Mouse (Mus musculus) limb, embryonic 14.5 days (tissue): ENCODE results near the gene Wfdc16. TPM values are rescaled to one million over a fixed set of nuclear protein-coding genes. Genes with fewer than 3 reads are reported as not detected.

ENCODE experiments used
- ATAC-seq: fragments of 200-750 bp; cut with Nextera tagmentation; 2 replicates; pipeline ENCODE4 v1.8.0; 2017; ENCODE audit warnings: low read depth, moderate number of reproducible peaks, moderate TSS enrichment; ENCODE audit not compliant: low FRiP score
- DNase-seq: peaks from one replicate; pipeline ENCODE4 v3.0.0-alpha.2; 2015; ENCODE audit warnings: low spot score
- H3K27ac ChIP-seq: fragments of 300-500 bp; sonication (generic); replicated peaks from 2 replicates; pipeline ENCODE4 v1.5.1; 2014; ENCODE audit warnings: low read depth, mild to moderate bottlenecking, low read length, moderate library complexity, mixed read lengths
- H3K27me3 ChIP-seq: fragments of 300-500 bp; sonication (generic); 2 replicates; pipeline ENCODE4 v1.6.1; 2014; ENCODE audit warnings: low read length, mixed read lengths; ENCODE audit not compliant: control insufficient read depth, insufficient read depth
- H3K36me3 ChIP-seq: fragments of 300-500 bp; sonication (generic); 2 replicates; pipeline ENCODE4 v1.6.1; 2014; ENCODE audit warnings: mild to moderate bottlenecking, low read length, moderate library complexity, mixed read lengths; ENCODE audit not compliant: control insufficient read depth, insufficient read depth
- H3K4me1 ChIP-seq: fragments of 300-500 bp; sonication (generic); 2 replicates; pipeline ENCODE4 v1.6.1; 2014; ENCODE audit warnings: antibody characterized with exemption, low read length, mixed read lengths; ENCODE audit not compliant: control insufficient read depth, insufficient read depth
- H3K4me2 ChIP-seq: fragments of 300-500 bp; sonication (generic); replicated peaks from 2 replicates; pipeline ENCODE4 v1.6.1; 2014; ENCODE audit warnings: low read depth, mild to moderate bottlenecking, low read length, moderate library complexity; ENCODE audit not compliant: severe bottlenecking
- H3K4me3 ChIP-seq: fragments of 300-500 bp; sonication (generic); replicated peaks from 2 replicates; pipeline ENCODE4 v1.5.1; 2014; ENCODE audit warnings: low read length
- H3K9ac ChIP-seq: fragments of 300-500 bp; sonication (generic); 2 replicates; pipeline ENCODE4 v1.6.1; 2014; ENCODE audit warnings: mild to moderate bottlenecking, low read depth, low read length, moderate library complexity; ENCODE audit not compliant: severe bottlenecking
- H3K9me3 ChIP-seq: fragments of 300-500 bp; sonication (generic); 2 replicates; pipeline ENCODE4 v1.6.1; 2016; ENCODE audit warnings: low read length; ENCODE audit not compliant: control insufficient read depth
- POLR2A ChIP-seq: fragments of 200-500 bp; IDR thresholded peaks from 2 replicates; pipeline ENCODE4 v1.8.0; 2012; ENCODE audit warnings: inconsistent platforms, mild to moderate bottlenecking, moderate library complexity, borderline replicate concordance; ENCODE audit not compliant: insufficient read depth, insufficient read length; ENCODE audit errors: extremely low read depth
- WGBS: fragments of 180-500 bp; shearing (Covaris S2); extraction: QIAGEN DNeasy Blood & Tissue Kit; methylation state at CpG from one replicate; pipeline ENCODE4 v1.1.7; 2014; 5-methylcytosine and 5-hydroxymethylcytosine counted together
- polyA plus RNA-seq, 2 experiments: library from polyadenylated mRNA; depleted of rRNA in 1 of 2; stranded (reverse) in 1 of 2; unstranded in 1 of 2; fragments of >200 nt; fragmentation: Nextera tagmentation in 1 of 2; extraction: Ambion mirVana in 1 of 2; gene quantifications; 2 replicates each; pipeline versions ENCODE4 v1.2.1 to v1.2.3; 2012 to 2014

The Wfdc16 gene
- polyA plus RNA-seq, 2 experiments: not detected

GRCm38 (mm10) chr2:164655858-164656257, 17.3 kb upstream of the Wfdc16 start, which contains the start of gene Wfdc10:
Wfdc10 (plus strand) TSS chr2:164656046.
- Histone ChIP-seq H3K4me3 (no peak within 1 kb of the TSS), H3K4me1 (no peaks in the 10 kb centered on the region), H3K9me3 (no peaks in the 10 kb centered on the region), H3K4me2 (no peak within 1 kb of the TSS), H3K27ac (no peak within 1 kb of the TSS), H3K9ac (no peak within 1 kb of the TSS), H3K27me3 (no peaks in the 10 kb centered on the region), H3K36me3 (no peaks in the 10 kb centered on the region)
- ATAC-seq: no peak
- DNase-seq: peak; percentile 36
- 18% methylated on average over 11 of the region's 11 CpGs for WGBS
- TF ChIP-seq POLR2A: no peak

DNA sequence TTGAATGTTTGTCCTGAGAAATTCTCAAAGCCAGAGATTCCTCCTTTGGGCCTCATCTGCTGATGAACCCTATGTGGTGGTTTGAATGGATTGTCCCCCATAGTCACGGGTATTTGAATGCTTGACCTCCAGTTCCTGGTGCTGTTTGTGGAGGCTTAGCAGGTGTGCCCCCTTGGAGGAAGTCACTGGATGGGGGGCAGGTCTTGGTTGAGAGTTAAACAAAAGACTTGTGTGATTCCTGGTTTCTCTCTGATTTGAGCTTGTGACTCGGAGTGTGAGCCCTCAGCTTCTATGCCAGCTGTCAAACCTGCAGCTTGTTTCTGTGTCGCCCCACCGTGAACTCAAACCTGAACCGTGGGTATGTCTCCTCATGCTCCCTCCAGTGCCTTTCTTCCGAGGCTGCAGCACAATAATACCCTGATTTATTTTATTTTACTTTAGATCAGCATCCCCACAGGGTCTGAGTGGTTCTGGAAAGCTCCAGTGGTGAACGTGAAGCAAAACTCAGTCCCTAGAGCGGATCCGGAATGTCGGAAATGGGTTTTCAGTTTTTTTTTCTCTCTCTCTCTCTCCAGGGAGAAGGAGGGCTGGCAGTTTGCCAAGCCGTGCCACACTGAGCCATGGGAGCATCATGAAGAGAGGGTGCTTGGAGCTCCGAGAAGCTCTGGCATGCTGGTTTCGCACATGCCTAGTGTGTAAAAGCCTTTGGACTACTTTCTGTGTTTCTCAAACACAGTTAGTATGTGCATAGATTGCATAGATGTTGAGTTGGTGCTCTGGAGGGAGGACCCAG, 3.5 kb upstream of the Wfdc16 start:
- H3K9me3 ChIP-seq: no peaks in the 10 kb centered on the region
- no peak overlapping the region for H3K9ac ChIP-seq
- TF ChIP-seq POLR2A: no peak
- H3K27ac ChIP-seq: no peak overlapping the region
- no peaks in the 10 kb centered on the region for H3K36me3 ChIP-seq
- no peaks in the 10 kb centered on the region for H3K4me1 ChIP-seq
- H3K4me2 ChIP-seq: no peak overlapping the region
- 82% methylated on average over 13 of the region's 13 CpGs for WGBS
- DNase-seq: no peak
- no peak overlapping the region for H3K4me3 ChIP-seq
- ATAC-seq: no peak
- H3K27me3 ChIP-seq: no peaks in the 10 kb centered on the region

- H3K4me3 ChIP-seq: no peak overlapping the region
- no peak overlapping the region for H3K9ac ChIP-seq
- DNase-seq (no peak), ATAC-seq (no peak)
- no peak for TF ChIP-seq POLR2A
- 64% methylated on average over 7 of the region's 7 CpGs for WGBS
- H3K4me2 ChIP-seq: no peak overlapping the region
- H3K27me3 ChIP-seq: no peaks in the 10 kb centered on the region
- no peaks in the 10 kb centered on the region for H3K36me3 ChIP-seq
- no peaks in the 10 kb centered on the region for H3K9me3 ChIP-seq
- H3K4me1 ChIP-seq: no peaks in the 10 kb centered on the region
- no peak overlapping the region for H3K27ac ChIP-seq
These were observed 2.5 kb upstream of the Wfdc16 start for GRCm38 (mm10) chr2:164641129-164641528.

DNA sequence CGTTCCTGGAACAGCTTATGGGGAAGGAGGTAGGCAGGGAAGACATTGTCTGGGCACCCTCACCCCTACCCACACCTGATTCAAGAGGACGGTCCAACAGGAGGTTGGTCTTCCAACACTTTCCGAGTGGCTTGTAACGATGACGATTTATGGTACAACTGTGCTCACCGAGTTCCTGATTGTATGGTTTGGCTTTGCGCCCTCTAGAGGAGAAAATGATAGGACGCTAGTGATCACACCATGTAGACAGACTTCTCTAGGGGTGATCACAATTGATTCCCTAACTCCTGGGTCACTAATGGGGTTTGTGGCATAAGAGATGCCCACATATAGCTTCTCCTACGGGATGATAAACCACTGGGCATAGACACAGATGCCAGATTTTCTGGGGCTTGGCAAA, 3.3 kb downstream of the Wfdc16 start:
- TF ChIP-seq POLR2A: no peak
- no peak for DNase-seq
- ATAC-seq: no peak
- no peaks in the 10 kb centered on the region for H3K4me1 ChIP-seq
- no peak overlapping the region for H3K4me2 ChIP-seq
- 79% methylated on average over 9 of the region's 9 CpGs for WGBS
- H3K4me3 ChIP-seq: no peak overlapping the region
- no peaks in the 10 kb centered on the region for H3K27me3 ChIP-seq
- no peaks in the 10 kb centered on the region for H3K9me3 ChIP-seq
- no peak overlapping the region for H3K27ac ChIP-seq
- no peaks in the 10 kb centered on the region for H3K36me3 ChIP-seq
- H3K9ac ChIP-seq: no peak overlapping the region

DNA sequence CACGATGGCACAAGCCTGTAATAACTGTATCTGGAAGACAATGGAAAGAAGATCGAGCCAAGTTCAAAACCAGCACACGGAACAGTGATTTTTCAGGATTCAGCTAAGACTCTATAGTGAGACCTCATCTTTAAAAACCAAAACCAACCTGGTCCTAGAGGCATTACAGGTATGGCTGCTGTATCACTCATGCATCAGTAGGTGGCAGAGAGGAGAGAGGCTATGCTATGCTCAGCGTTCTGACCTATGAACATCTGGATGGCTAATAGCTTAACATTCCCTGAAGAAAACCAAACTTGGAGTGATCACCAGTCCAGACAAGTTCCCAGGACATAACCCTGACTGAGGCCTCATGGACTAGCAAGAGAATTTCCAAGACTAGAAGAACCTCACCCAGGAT, 16.8 kb downstream of the Wfdc16 start:
- DNase-seq (no peak), ATAC-seq (no peak)
- no peak overlapping the region for H3K27ac ChIP-seq
- H3K4me1 ChIP-seq: no peaks in the 10 kb centered on the region
- 82% methylated on average over 4 of the region's 4 CpGs for WGBS
- no peak overlapping the region for H3K9ac ChIP-seq
- H3K27me3 ChIP-seq: no peaks in the 10 kb centered on the region; the same call in 1 of the 2 replicates
- TF ChIP-seq POLR2A: no peak
- H3K4me3 ChIP-seq: no peak overlapping the region
- H3K4me2 ChIP-seq: no peak overlapping the region
- H3K9me3 ChIP-seq: no peaks in the 10 kb centered on the region
- no peaks in the 10 kb centered on the region for H3K36me3 ChIP-seq

DNA sequence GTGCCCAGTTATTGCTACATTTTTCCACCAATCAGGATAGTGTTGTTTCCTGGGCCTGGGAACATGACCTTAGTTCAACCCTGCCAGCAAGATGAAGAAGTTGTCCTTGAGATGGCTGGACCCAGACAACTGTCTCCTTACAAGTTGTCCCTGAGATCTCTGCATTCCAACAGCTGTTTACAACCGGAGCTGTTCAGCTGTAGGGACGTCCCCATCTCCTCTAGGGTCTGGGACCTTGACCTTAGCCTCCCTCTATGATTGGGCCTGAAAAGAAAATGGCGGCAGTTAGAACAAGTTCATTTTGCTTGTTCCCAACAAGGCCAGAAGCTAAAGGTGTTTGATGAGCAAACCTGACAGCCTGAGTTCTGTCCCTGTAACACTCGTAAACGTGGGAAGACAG, 19.5 kb downstream of the Wfdc16 start:
- TF ChIP-seq POLR2A: no peak
- ATAC-seq: no peak
- Histone ChIP-seq H3K27ac (no peak overlapping the region), H3K9ac (no peak overlapping the region), H3K36me3 (no peaks in the 10 kb centered on the region), H3K4me3 (no peak overlapping the region), H3K9me3 (no peaks in the 10 kb centered on the region), H3K4me1 (no peaks in the 10 kb centered on the region), H3K27me3 (no peaks in the 10 kb centered on the region), H3K4me2 (no peak overlapping the region)
- 69% methylated on average over 5 of the region's 5 CpGs for WGBS
- DNase-seq: no peak
